9 mouse cellular contexts compared by ENCODE assay signal in genomic region chr6:49142428-49142827, GRCm38 (mm10).
DNase-seq lines count a peak whose midpoint lies in the region; ATAC-seq and TF ChIP-seq lines count a peak whose summit lies in the region.
"Had no signal": no experiment of that assay in that cellular context is flagged by ENCODE, and none has a peak within 500 bp of the region (broad histone marks: within the 10 kb centered on the region; RNA-seq: fewer than 3 reads in every experiment).

No protein-coding gene starts in this region.

- no peak for TF ChIP-seq POLR2A in kidney, adult 2 months (IDR thresholded peaks at IDR 0.05; ENCODE audit: low read depth, low read length)
- no peak for TF ChIP-seq POLR2A in ES-Bruce4 (IDR thresholded peaks at IDR 0.05; ENCODE audit: insufficient read depth, low read length)

- H3K4me3 ChIP-seq in kidney, adult 2 months (ENCODE audit: insufficient read depth, low read depth, low read length), result no peak overlapping the region
- no peak overlapping the region for H3K4me3 ChIP-seq in kidney, embryonic 14.5 days (ENCODE audit: low read length)
- H3K4me3 ChIP-seq in ES-Bruce4 (ENCODE audit: low read depth, low read length), result no peak overlapping the region
- H3K4me3 ChIP-seq in midbrain, embryonic 10.5 days, result no peak overlapping the region
- H3K4me3 ChIP-seq: hindbrain, embryonic 15.5 days had no signal

- no peak overlapping the region for H3K4me2 ChIP-seq in kidney, embryonic 14.5 days (replicated peaks; ENCODE audit: low read depth, low read length)
- H3K4me2 ChIP-seq: hindbrain, embryonic 15.5 days had no signal

- peak; percentile 72 for TF ChIP-seq CTCF in kidney, adult 2 months (conservative IDR thresholded peaks at IDR 0.05; ENCODE audit: insufficient read depth, insufficient read length, low read depth, low read length)
- TF ChIP-seq CTCF in ES-Bruce4 (IDR thresholded peaks at IDR 0.05; ENCODE audit: low read depth, low read length), result peak; percentile 57

- no peaks in the 10 kb centered on the region for H3K36me3 ChIP-seq in kidney, adult 2 months (ENCODE audit: control insufficient read depth, insufficient read depth, low read length)
- no peaks in the 10 kb centered on the region for H3K36me3 ChIP-seq in kidney, embryonic 14.5 days (ENCODE audit: control insufficient read depth, insufficient read depth, low read length)
- H3K36me3 ChIP-seq in ES-Bruce4 (ENCODE audit: control insufficient read depth, insufficient read depth, low read length, poor library complexity, severe bottlenecking), result no peaks in the 10 kb centered on the region
- peaks cover 19% of the 10 kb centered on the region for H3K36me3 ChIP-seq in midbrain, embryonic 10.5 days
- H3K36me3 ChIP-seq: hindbrain, embryonic 15.5 days had no signal

- DNase-seq in kidney, adult 2 months, result peak; percentile 38
- DNase-seq in adrenal gland, adult 8-10 months, result peak; percentile 20
- peak; percentile 52 for DNase-seq in kidney, postnatal 25 days
- DNase-seq in midbrain, embryonic 10.5 days (ENCODE audit: low spot score), result no peak
- no peak for DNase-seq in yolk sac, embryonic 10.5 days (ENCODE audit: low spot score)

- 86% methylated on average over 9 of the region's 9 CpGs for WGBS in kidney, adult 2 months
- WGBS in kidney, embryonic 14.5 days, result 88% methylated on average over 9 of the region's 9 CpGs
- WGBS in midbrain, embryonic 10.5 days, result 87% methylated on average over 9 of the region's 9 CpGs

- no peak overlapping the region for H3K9ac ChIP-seq in kidney, embryonic 14.5 days (ENCODE audit: low read depth, low read length)
- H3K9ac ChIP-seq in ES-Bruce4 (ENCODE audit: low read depth, poor library complexity, severe bottlenecking), result no peak overlapping the region
- H3K9ac ChIP-seq: hindbrain, embryonic 15.5 days had no signal

- H3K9me3 ChIP-seq in kidney, embryonic 14.5 days (ENCODE audit: control insufficient read depth, low read length), result no peaks in the 10 kb centered on the region
- H3K9me3 ChIP-seq in ES-Bruce4 (replicated peaks; ENCODE audit: control insufficient read depth, insufficient read depth, low read length, poor library complexity, severe bottlenecking), result no peaks in the 10 kb centered on the region
- no peaks in the 10 kb centered on the region for H3K9me3 ChIP-seq in midbrain, embryonic 10.5 days (replicated peaks)
- H3K9me3 ChIP-seq: hindbrain, embryonic 15.5 days had no signal

- TF ChIP-seq EP300 in ES-Bruce4 (IDR thresholded peaks at IDR 0.05; ENCODE audit: insufficient read depth, low read depth, low read length), result no peak

- H3K27me3 ChIP-seq in kidney, adult 2 months (replicated peaks; ENCODE audit: control insufficient read depth, insufficient read depth, low read length), result no peaks in the 10 kb centered on the region
- H3K27me3 ChIP-seq in kidney, embryonic 14.5 days (ENCODE audit: control insufficient read depth, insufficient read depth, low read length), result no peaks in the 10 kb centered on the region
- H3K27me3 ChIP-seq in ES-Bruce4 (ENCODE audit: control insufficient read depth, insufficient read depth, low read length, poor library complexity, severe bottlenecking), result no peaks in the 10 kb centered on the region
- H3K27me3 ChIP-seq in midbrain, embryonic 10.5 days (ENCODE audit: low read depth, poor library complexity, severe bottlenecking), result no peaks in the 10 kb centered on the region
- H3K27me3 ChIP-seq: hindbrain, embryonic 15.5 days had no signal

- H3K4me1 ChIP-seq in kidney, adult 2 months (ENCODE audit: control insufficient read depth, insufficient read depth, low read length), result peaks cover 4% of the 10 kb centered on the region; the same call in 1 of the 2 replicates
- H3K4me1 ChIP-seq in kidney, embryonic 14.5 days (ENCODE audit: control insufficient read depth, insufficient read depth, low read length), result 0 out of 2 replicates have a peak, but pooled peaks cover 1% of the 10 kb centered on the region
- H3K4me1 ChIP-seq in ES-Bruce4 (ENCODE audit: control insufficient read depth, insufficient read depth, low read length), result peaks cover 7% of the 10 kb centered on the region
- H3K4me1 ChIP-seq in midbrain, embryonic 10.5 days, result peaks cover 49% of the 10 kb centered on the region
- H3K4me1 ChIP-seq: hindbrain, embryonic 15.5 days had no signal

- no peak overlapping the region for H3K27ac ChIP-seq in kidney, adult 2 months (ENCODE audit: insufficient read depth, low read depth, low read length)
- H3K27ac ChIP-seq in kidney, embryonic 14.5 days (ENCODE audit: low read depth, low read length), result no peak overlapping the region
- H3K27ac ChIP-seq in ES-Bruce4 (ENCODE audit: insufficient read depth, low read length), result no peak overlapping the region
- H3K27ac ChIP-seq in midbrain, embryonic 10.5 days (replicated peaks), result no peak overlapping the region
- H3K27ac ChIP-seq: hindbrain, embryonic 15.5 days had no signal

- ATAC-seq in kidney, embryonic 14.5 days (ENCODE audit: low FRiP score, low TSS enrichment), result no peak
- no peak for ATAC-seq in inflammation-experienced regulatory T-cells, adult 6 months

Comparison
In these comparisons a context has a peak if more than half of its experiments do, and no peak if none do; other contexts are left out.
1. DNase-seq: peak in kidney, adult 2 months (single experiment), adrenal gland, adult 8-10 months (single experiment) and kidney, postnatal 25 days (2 of 2); none in midbrain, embryonic 10.5 days (single experiment) and yolk sac, embryonic 10.5 days (single experiment).